Mouse (Mus musculus): Measurements from ENCODE around the gene Tsc22d2. TPM values are rescaled to one million over a fixed set of nuclear protein-coding genes. Genes with fewer than 3 reads are reported as not detected.

Gene Tsc22d2
- total RNA-seq, 1 experiment, result 20.9 TPM

GRCm38 (mm10) chr3:58448230-58448629 lies 33.7 kb downstream of the Tsc22d2 start:
- H3K27ac ChIP-seq (ENCODE audit: insufficient read depth, low read depth, low read length, poor library complexity, severe bottlenecking), result no peak overlapping the region
- H3K9ac ChIP-seq (ENCODE audit: insufficient read depth, low read depth, low read length, poor library complexity, severe bottlenecking), result no peak overlapping the region
- H3K36me3 ChIP-seq (ENCODE audit: control insufficient read depth, insufficient read depth, low read length, poor library complexity, severe bottlenecking), result no peaks in the 10 kb centered on the region
- H3K9me3 ChIP-seq (ENCODE audit: control insufficient read depth, insufficient read depth, low read depth, low read length), result no peaks in the 10 kb centered on the region
- no peaks in the 10 kb centered on the region for H3K4me1 ChIP-seq (ENCODE audit: control insufficient read depth in 2 of 2, insufficient read depth in 2 of 2, low read length in 2 of 2, poor library complexity in 1 of 2)
- no peak overlapping the region for H3K4me3 ChIP-seq (ENCODE audit: insufficient read depth in 1 of 2, low read depth in 1 of 2, low read length in 2 of 2, poor library complexity in 1 of 2, severe bottlenecking in 1 of 2)
- no peak for TF ChIP-seq ZC3H11A (IDR thresholded peaks at IDR 0.05; ENCODE audit: borderline replicate concordance, low read depth, low read length)
- TF ChIP-seq MAFK (IDR thresholded peaks at IDR 0.05; ENCODE audit: insufficient read depth, low read depth, low read length), result no peak
- TF ChIP-seq ZNF384 (IDR thresholded peaks at IDR 0.05; ENCODE audit: low read depth, low read length), result no peak
- no peak for TF ChIP-seq HCFC1 (IDR thresholded peaks at IDR 0.05; ENCODE audit: borderline replicate concordance, insufficient read depth, low read length)
- TF ChIP-seq CHD2 (IDR thresholded peaks at IDR 0.05; ENCODE audit: low read depth, low read length), result no peak
- in situ Hi-C loops (cut with MboI; ENCODE audit: low sequenced_read_pairs in 2 of 2, unreplicated experiment in 2 of 2), result no loop called here
- DNase-seq (ENCODE audit: low read depth, low spot score), result peak; percentile 33

- no peak for DNase-seq (ENCODE audit: low read depth, low spot score)
- Histone ChIP-seq H3K4me1 (ENCODE audit: control insufficient read depth in 2 of 2, insufficient read depth in 2 of 2, low read length in 2 of 2, poor library complexity in 1 of 2) (no peaks in the 10 kb centered on the region), H3K36me3 (ENCODE audit: control insufficient read depth, insufficient read depth, low read length, poor library complexity, severe bottlenecking) (no peaks in the 10 kb centered on the region), H3K27ac (ENCODE audit: insufficient read depth, low read depth, low read length, poor library complexity, severe bottlenecking) (no peak overlapping the region), H3K9ac (ENCODE audit: insufficient read depth, low read depth, low read length, poor library complexity, severe bottlenecking) (no peak overlapping the region), H3K9me3 (ENCODE audit: control insufficient read depth, insufficient read depth, low read depth, low read length) (no peaks in the 10 kb centered on the region), H3K4me3 (ENCODE audit: insufficient read depth in 1 of 2, low read depth in 1 of 2, low read length in 2 of 2, poor library complexity in 1 of 2, severe bottlenecking in 1 of 2) (no peak overlapping the region)
- TF ChIP-seq HCFC1 (IDR thresholded peaks at IDR 0.05; ENCODE audit: borderline replicate concordance, insufficient read depth, low read length) (no peak), CHD2 (IDR thresholded peaks at IDR 0.05; ENCODE audit: low read depth, low read length) (no peak)
- in situ Hi-C loops (cut with MboI; ENCODE audit: low sequenced_read_pairs in 2 of 2, unreplicated experiment in 2 of 2), result no loop called here
Observed at GRCm38 (mm10) chr3:58449487-58449886, 35.0 kb downstream of the Tsc22d2 start.

GRCm38 (mm10) chr3:58454414-58455205 lies 40.1 kb downstream of the Tsc22d2 start:
- no peak overlapping the region for H3K9ac ChIP-seq (ENCODE audit: insufficient read depth, low read depth, low read length, poor library complexity, severe bottlenecking)
- H3K36me3 ChIP-seq (ENCODE audit: control insufficient read depth, insufficient read depth, low read length, poor library complexity, severe bottlenecking), result no peaks in the 10 kb centered on the region
- H3K4me1 ChIP-seq (ENCODE audit: control insufficient read depth in 2 of 2, insufficient read depth in 2 of 2, low read length in 2 of 2, poor library complexity in 1 of 2), result no peaks in the 10 kb centered on the region
- H3K4me3 ChIP-seq (ENCODE audit: insufficient read depth in 1 of 2, low read depth in 1 of 2, low read length in 2 of 2, poor library complexity in 1 of 2, severe bottlenecking in 1 of 2), result no peak overlapping the region
- TF ChIP-seq ZC3H11A (IDR thresholded peaks at IDR 0.05; ENCODE audit: borderline replicate concordance, low read depth, low read length) (no peak), HCFC1 (IDR thresholded peaks at IDR 0.05; ENCODE audit: borderline replicate concordance, insufficient read depth, low read length) (no peak), MAFK (IDR thresholded peaks at IDR 0.05; ENCODE audit: insufficient read depth, low read depth, low read length) (no peak), ZNF384 (IDR thresholded peaks at IDR 0.05; ENCODE audit: low read depth, low read length) (no peak), CHD2 (IDR thresholded peaks at IDR 0.05; ENCODE audit: low read depth, low read length) (no peak)
- in situ Hi-C loops (cut with MboI; ENCODE audit: low sequenced_read_pairs in 2 of 2, unreplicated experiment in 2 of 2), result no loop called here
- H3K9me3 ChIP-seq (ENCODE audit: control insufficient read depth, insufficient read depth, low read depth, low read length), result no peaks in the 10 kb centered on the region
- no peak overlapping the region for H3K27ac ChIP-seq (ENCODE audit: insufficient read depth, low read depth, low read length, poor library complexity, severe bottlenecking)
- DNase-seq (ENCODE audit: low read depth, low spot score), result no peak

- no peak overlapping the region for H3K4me3 ChIP-seq (ENCODE audit: insufficient read depth in 1 of 2, low read depth in 1 of 2, low read length in 2 of 2, poor library complexity in 1 of 2, severe bottlenecking in 1 of 2)
- no peaks in the 10 kb centered on the region for H3K9me3 ChIP-seq (ENCODE audit: control insufficient read depth, insufficient read depth, low read depth, low read length)
- no peak overlapping the region for H3K27ac ChIP-seq (ENCODE audit: insufficient read depth, low read depth, low read length, poor library complexity, severe bottlenecking)
- H3K4me1 ChIP-seq (ENCODE audit: control insufficient read depth in 2 of 2, insufficient read depth in 2 of 2, low read length in 2 of 2, poor library complexity in 1 of 2), result no peaks in the 10 kb centered on the region
- TF ChIP-seq ZC3H11A (IDR thresholded peaks at IDR 0.05; ENCODE audit: borderline replicate concordance, low read depth, low read length), result no peak
- no peak for TF ChIP-seq HCFC1 (IDR thresholded peaks at IDR 0.05; ENCODE audit: borderline replicate concordance, insufficient read depth, low read length)
- TF ChIP-seq MAFK (IDR thresholded peaks at IDR 0.05; ENCODE audit: insufficient read depth, low read depth, low read length), result no peak
- TF ChIP-seq ZNF384 (IDR thresholded peaks at IDR 0.05; ENCODE audit: low read depth, low read length), result no peak
- no peak for TF ChIP-seq CHD2 (IDR thresholded peaks at IDR 0.05; ENCODE audit: low read depth, low read length)
- peaks cover 3% of the 10 kb centered on the region for H3K36me3 ChIP-seq (ENCODE audit: control insufficient read depth, insufficient read depth, low read length, poor library complexity, severe bottlenecking)
- no peak overlapping the region for H3K9ac ChIP-seq (ENCODE audit: insufficient read depth, low read depth, low read length, poor library complexity, severe bottlenecking)
- in situ Hi-C loops (cut with MboI; ENCODE audit: low sequenced_read_pairs in 2 of 2, unreplicated experiment in 2 of 2), result no loop called here
- no peak for DNase-seq (ENCODE audit: low read depth, low spot score)
Observed at GRCm38 (mm10) chr3:58455255-58455654, 40.7 kb downstream of the Tsc22d2 start.
